Mouse (Mus musculus) adipocyte (in vitro differentiated cells): ENCODE measurements around the gene Eftud2.

Source experiments
- DNase-seq: peaks from one replicate; pipeline ENCODE4 v3.0.0-alpha.2; 2016; ENCODE audit warnings: low spot score

Eftud2 gene

GRCm38 (mm10) chr11:102818121-102819020 lies 62.4 kb downstream of the Eftud2 start:
- peak; percentile 64 for DNase-seq

DNA sequence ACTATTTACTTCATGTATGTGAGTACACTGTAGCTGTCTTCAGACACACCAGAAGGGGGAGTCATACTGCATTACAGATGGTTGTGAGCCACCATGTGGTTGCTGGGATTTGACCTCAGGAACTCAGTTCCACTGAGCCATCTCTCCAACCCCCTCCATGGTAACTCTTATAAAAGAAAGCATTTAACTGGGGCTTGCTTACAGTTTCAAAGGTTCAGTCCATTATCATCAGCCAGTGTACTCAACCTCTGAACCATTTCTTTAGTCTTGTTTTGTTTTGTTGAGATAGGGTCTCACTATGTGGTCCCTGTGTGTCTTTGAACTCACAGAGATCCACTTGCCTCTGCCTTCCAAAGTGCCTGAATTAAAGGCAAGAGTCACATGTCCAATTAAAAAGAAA lies 65.9 kb downstream of the Eftud2 start:
- no peak for DNase-seq

DNA sequence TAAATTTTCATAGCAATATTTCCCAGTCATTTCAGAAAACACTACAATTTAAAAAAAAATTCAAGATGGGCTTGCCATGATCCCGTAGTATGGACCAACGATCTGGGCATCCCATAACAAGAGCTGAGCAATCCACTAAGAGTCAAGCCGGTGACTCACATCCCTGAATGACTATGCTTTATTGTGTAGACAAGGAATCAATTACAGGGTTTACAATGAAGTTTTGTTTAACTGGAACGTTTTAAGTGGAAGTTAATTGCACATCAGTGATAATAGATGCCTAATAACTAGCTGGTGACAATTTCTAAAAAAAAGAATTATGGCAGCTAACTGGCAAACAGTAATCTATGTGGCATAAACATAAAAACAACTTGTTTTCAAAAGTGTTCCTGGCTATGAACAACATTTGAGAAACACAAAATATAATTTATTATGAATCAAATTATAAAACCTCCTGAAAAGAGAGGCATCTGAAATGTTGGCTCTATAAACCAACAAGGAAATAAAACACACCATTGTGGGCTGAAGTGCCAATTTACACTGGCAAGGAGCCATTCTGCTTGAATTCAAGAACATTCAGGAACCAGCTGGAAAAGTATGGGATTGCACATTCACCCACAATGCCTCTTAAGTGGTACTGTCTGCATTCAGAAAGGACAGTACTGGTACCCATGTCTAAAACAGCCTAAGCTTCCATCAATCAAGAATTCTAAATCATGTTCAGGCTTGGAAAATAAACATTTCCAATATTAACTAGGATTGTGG lies 69.9 kb downstream of the Eftud2 start:
- DNase-seq = peak; percentile 85

DNA sequence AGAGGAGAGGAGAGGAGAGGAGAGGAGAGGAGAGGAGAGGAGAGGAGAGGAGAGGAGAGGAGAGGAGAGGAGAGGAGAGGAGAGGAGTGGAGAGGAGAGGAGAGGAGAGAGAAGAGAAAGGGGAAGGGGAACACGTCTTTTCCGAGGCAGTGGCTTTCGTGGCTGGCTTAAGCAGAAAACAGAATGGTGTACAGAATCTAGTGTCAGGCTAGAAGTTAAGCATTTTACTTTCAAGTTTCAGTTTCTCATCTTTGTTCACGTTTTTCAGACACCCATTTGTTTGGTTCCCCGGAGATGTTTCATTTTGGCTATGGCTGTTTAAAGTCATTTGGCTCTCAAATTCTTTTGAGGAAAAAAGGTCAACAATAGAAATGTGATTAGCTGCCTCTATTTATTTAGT lies 72.5 kb downstream of the Eftud2 start:
- DNase-seq = no peak

GRCm38 (mm10) chr11:102803453-102803852 lies 77.3 kb downstream of the Eftud2 start:
- DNase-seq = no peak

- no peak for DNase-seq
Observed at GRCm38 (mm10) chr11:102794157-102794556, 86.6 kb downstream of the Eftud2 start.

DNA sequence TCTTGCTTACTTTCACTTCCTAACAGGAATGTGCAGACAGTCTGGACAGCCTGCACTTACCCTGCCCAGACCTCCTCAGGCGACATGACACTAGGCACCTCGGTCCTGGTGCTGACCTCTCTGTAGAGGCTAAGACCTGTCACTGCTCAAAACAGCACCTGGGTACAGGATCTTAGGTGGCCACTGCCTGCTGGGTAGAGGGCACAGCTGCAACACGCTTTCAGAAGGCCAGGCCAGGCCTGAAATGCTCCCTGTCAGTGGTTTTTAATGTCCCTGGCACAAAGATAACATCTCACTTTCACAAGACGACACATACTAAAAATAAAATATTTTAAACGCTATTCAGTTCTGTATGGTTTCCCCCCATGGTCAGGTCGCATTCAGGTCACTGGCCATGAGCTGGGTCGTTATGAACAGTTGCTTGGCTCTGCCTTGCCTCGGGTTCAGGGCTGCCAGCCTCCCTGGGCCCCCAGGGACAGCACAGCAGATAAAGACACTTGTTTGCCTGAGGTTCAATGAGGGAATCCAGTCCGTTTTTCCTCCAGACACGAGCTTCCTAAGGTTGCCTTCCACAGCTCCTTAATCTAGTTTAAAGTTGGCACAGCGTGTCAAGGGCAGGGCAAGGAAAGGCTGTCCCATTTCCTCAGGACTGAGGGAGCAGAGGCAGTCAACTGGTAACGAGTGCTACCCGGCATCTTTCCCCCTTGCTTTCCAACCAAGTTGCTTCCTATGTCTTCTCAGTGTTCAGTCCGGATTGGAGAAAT lies 88.9 kb downstream of the Eftud2 start:
- DNase-seq = peak; percentile 21
